Mouse (Mus musculus) olfactory bulb, adult 2 months (tissue): ENCODE data around the gene Prkag3. TPM values are rescaled to one million over a fixed set of nuclear protein-coding genes. Genes with fewer than 3 reads are reported as not detected.

ENCODE experiments used
- H3K27ac ChIP-seq: fragments of 200-500 bp; 2 replicates; pipeline ENCODE4 v1.5.1; 2012; ENCODE audit warnings: low read depth, low read length; ENCODE audit not compliant: insufficient read depth
- H3K4me1 ChIP-seq: fragments of 200-500 bp; 2 replicates; pipeline ENCODE4 v1.6.1; 2012; ENCODE audit warnings: low read length; ENCODE audit not compliant: control insufficient read depth, insufficient read depth
- H3K4me3 ChIP-seq: fragments of 200-500 bp; 2 replicates; pipeline ENCODE4 v1.5.1; 2012; ENCODE audit warnings: mild to moderate bottlenecking, low read depth, low read length, moderate library complexity; ENCODE audit not compliant: insufficient read depth
- CTCF ChIP-seq: fragments of 200-500 bp; IDR thresholded peaks from 2 replicates; pipeline ENCODE4 v1.5.1; 2012; ENCODE audit warnings: low read depth, mild to moderate bottlenecking, low read length, moderate library complexity; ENCODE audit not compliant: insufficient read depth
- POLR2A ChIP-seq: fragments of 200-500 bp; IDR thresholded peaks from 2 replicates; pipeline ENCODE4 v1.6.1; 2012; ENCODE audit warnings: mild to moderate bottlenecking, low read depth, low read length, moderate library complexity; ENCODE audit not compliant: insufficient read depth
- WGBS: fragments of 180-500 bp; shearing (Covaris S2); methylation state at CpG from one replicate; pipeline ENCODE4 v1.1.7; 2018; 5-methylcytosine and 5-hydroxymethylcytosine counted together
- polyA plus RNA-seq: library from polyadenylated mRNA; stranded (reverse); fragments of >200 nt; gene quantifications from 2 replicates; pipeline ENCODE4 v1.2.4, GENCODE M21; 2012; ENCODE audit warnings: low replicate concordance; ENCODE audit not compliant: missing spikeins, insufficient read depth, insufficient read length

Gene Prkag3
- polyA plus RNA-seq, 1 experiment, result not detected

- 83% methylated on average over 6 of the region's 6 CpGs for WGBS
- H3K4me3 ChIP-seq, result no peak overlapping the region
- no peak for TF ChIP-seq CTCF
- TF ChIP-seq POLR2A, result no peak
Measured at GRCm38 (mm10) chr1:74721657-74722056, 27.4 kb downstream of the Prkag3 start.

GRCm38 (mm10) chr1:74719281-74719680 lies 29.7 kb downstream of the Prkag3 start:
- Histone ChIP-seq H3K27ac (no peak overlapping the region), H3K4me1 (no peaks in the 10 kb centered on the region), H3K4me3 (no peak overlapping the region)
- WGBS, result 87% methylated on average over 3 of the region's 3 CpGs
- TF ChIP-seq POLR2A, result no peak
- TF ChIP-seq CTCF, result no peak

More at GRCm38 (mm10) chr1:74721657-74722056, 27.4 kb downstream of the Prkag3 start:
- no peaks in the 10 kb centered on the region for H3K4me1 ChIP-seq
- no peak overlapping the region for H3K27ac ChIP-seq

GRCm38 (mm10) chr1:74718113-74718512 lies 30.9 kb downstream of the Prkag3 start:
- 85% methylated on average over 8 of the region's 8 CpGs for WGBS
- H3K4me3 ChIP-seq, result no peak overlapping the region
- TF ChIP-seq CTCF, result no peak
- TF ChIP-seq POLR2A, result no peak
- no peak overlapping the region for H3K27ac ChIP-seq
- peaks cover 9% of the 10 kb centered on the region for H3K4me1 ChIP-seq

GRCm38 (mm10) chr1:74715886-74716285 lies 33.1 kb downstream of the Prkag3 start:
- 87% methylated on average over 6 of the region's 6 CpGs for WGBS
- TF ChIP-seq CTCF, result no peak
- TF ChIP-seq POLR2A, result no peak
- H3K4me1 ChIP-seq, result peaks cover 11% of the 10 kb centered on the region
- H3K4me3 ChIP-seq, result no peak overlapping the region
- H3K27ac ChIP-seq, result no peak overlapping the region

- WGBS, result 76% methylated on average over 5 of the region's 5 CpGs
- Histone ChIP-seq H3K4me1 (peaks cover 11% of the 10 kb centered on the region), H3K27ac (no peak overlapping the region), H3K4me3 (no peak overlapping the region)
- TF ChIP-seq POLR2A (no peak), CTCF (no peak)
Measured at GRCm38 (mm10) chr1:74715468-74715867, 33.6 kb downstream of the Prkag3 start.

GRCm38 (mm10) chr1:74714967-74715366 lies 34.1 kb downstream of the Prkag3 start:
- H3K4me1 ChIP-seq, result peaks cover 11% of the 10 kb centered on the region

GRCm38 (mm10) chr1:74713859-74714730 lies 34.9 kb downstream of the Prkag3 start:
- H3K4me1 ChIP-seq, result peaks cover 11% of the 10 kb centered on the region
- 16% methylated on average over 12 of the region's 12 CpGs for WGBS
- no peak for TF ChIP-seq CTCF
- TF ChIP-seq POLR2A, result no peak
- H3K27ac ChIP-seq, result no peak overlapping the region
- peak overlapping the region; percentile 52 for H3K4me3 ChIP-seq

More at GRCm38 (mm10) chr1:74714967-74715366, 34.1 kb downstream of the Prkag3 start:
- Histone ChIP-seq H3K27ac (no peak overlapping the region), H3K4me3 (no peak overlapping the region; the same call in 1 of the 2 replicates)
- 65% methylated on average over 2 of the region's 2 CpGs for WGBS
- TF ChIP-seq CTCF (no peak), POLR2A (no peak)

- H3K27ac ChIP-seq, result no peak within 1 kb of the TSS
- no peak for TF ChIP-seq POLR2A
- WGBS, result 5% methylated on average over 35 of the region's 35 CpGs
- peaks cover 11% of the 10 kb centered on the region for H3K4me1 ChIP-seq
- H3K4me3 ChIP-seq, result peak within 1 kb of the TSS; percentile 52
Measured at GRCm38 (mm10) chr1:74713099-74713858, 35.7 kb downstream of the Prkag3 start, which contains the start of gene Cyp27a1. Gene Cyp27a1, plus strand, starts transcription at chr1:74713574.
